Comparison of ENCODE assay signal across 15 mouse cellular contexts in the genomic region with DNA sequence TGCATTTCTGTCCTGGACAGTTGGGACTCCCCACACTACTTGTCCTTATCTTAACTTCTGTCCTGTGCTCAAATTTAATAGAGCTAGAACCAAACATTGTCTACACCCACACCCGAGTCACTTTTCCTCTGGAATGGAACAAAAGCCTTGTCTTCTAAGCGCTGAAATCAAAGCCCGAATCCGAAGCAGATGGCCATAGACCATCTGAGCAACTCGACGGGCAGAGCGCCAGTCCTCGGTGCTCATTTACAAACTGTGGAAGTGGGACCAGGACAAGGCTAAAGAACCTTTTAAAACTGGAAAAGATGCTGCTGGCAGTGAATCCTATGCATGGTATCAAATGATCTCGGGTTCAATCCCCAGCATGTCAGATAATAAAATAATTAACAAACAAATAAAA. TPM values are rescaled to one million over a fixed set of nuclear protein-coding genes. Genes with fewer than 3 reads are reported as not detected.
DNase-seq lines count a peak whose midpoint lies in the region; ATAC-seq lines count a peak whose summit lies in the region.
"Had no signal": no experiment of that assay in that cellular context is flagged by ENCODE, and none has a peak within 500 bp of the region (broad histone marks: within the 10 kb centered on the region; RNA-seq: fewer than 3 reads in every experiment).

No protein-coding gene starts in this region.

- no peak for ATAC-seq in hindbrain, embryonic 16.5 days

- no peak overlapping the region for H3K4me3 ChIP-seq in hindbrain, embryonic 16.5 days (ENCODE audit: low read length)
- H3K4me3 ChIP-seq: erythroblast, embryonic 14.5 days; limb, embryonic 12.5 days; neural tube, embryonic 12.5 days had no signal

- H3K9me3 ChIP-seq in hindbrain, embryonic 16.5 days (ENCODE audit: control insufficient read depth, low read length) = no peaks in the 10 kb centered on the region
- H3K9me3 ChIP-seq: limb, embryonic 12.5 days; neural tube, embryonic 12.5 days had no signal

- 59% methylated on average over 9 of the region's 9 CpGs for WGBS in hindbrain, embryonic 16.5 days

- peak overlapping the region; percentile 17; the same call in 1 of the 2 replicates for H3K27ac ChIP-seq in hindbrain, embryonic 16.5 days (ENCODE audit: low read depth, low read length)
- H3K27ac ChIP-seq: limb, embryonic 12.5 days; neural tube, embryonic 12.5 days had no signal

- H3K9ac ChIP-seq in hindbrain, embryonic 16.5 days (ENCODE audit: low read depth, low read length) = no peak overlapping the region
- H3K9ac ChIP-seq: limb, embryonic 12.5 days; neural tube, embryonic 12.5 days had no signal

- no peak overlapping the region for H3K4me2 ChIP-seq in hindbrain, embryonic 16.5 days (ENCODE audit: low read length)
- H3K4me2 ChIP-seq: limb, embryonic 12.5 days; neural tube, embryonic 12.5 days had no signal

- H3K36me3 ChIP-seq in hindbrain, embryonic 16.5 days (ENCODE audit: control insufficient read depth, insufficient read depth, low read length) = no peaks in the 10 kb centered on the region
- H3K36me3 ChIP-seq: neural tube, embryonic 12.5 days had no signal

- peak; percentile 39 for DNase-seq in gastrocnemius, postnatal 10 days
- DNase-seq in gastrocnemius, adult 18-20 months (ENCODE audit: low spot score) = no peak
- DNase-seq in right cerebral cortex, adult 18-20 months = peak; percentile 57
- DNase-seq in right cerebral cortex, postnatal 25 days = no peak
- DNase-seq in spleen, postnatal 10 days (ENCODE audit: low spot score in 2 of 2) = no peak
- no peak for DNase-seq in ovary, postnatal 36 days (ENCODE audit: low spot score)
- no peak for DNase-seq in urinary bladder, postnatal 10 days (ENCODE audit: low spot score)
- DNase-seq: adrenal gland, postnatal 14 days; heart, adult 18-20 months; heart, postnatal 4 days; lung, adult 2 months had no signal

- H3K27me3 ChIP-seq in hindbrain, embryonic 16.5 days (replicated peaks; ENCODE audit: control insufficient read depth, insufficient read depth, low read length) = no peaks in the 10 kb centered on the region
- H3K27me3 ChIP-seq: limb, embryonic 12.5 days; neural tube, embryonic 12.5 days had no signal

- H3K4me1 ChIP-seq in hindbrain, embryonic 16.5 days (ENCODE audit: control insufficient read depth, insufficient read depth, low read depth, low read length) = no peaks in the 10 kb centered on the region
- H3K4me1 ChIP-seq: limb, embryonic 12.5 days; neural tube, embryonic 12.5 days had no signal

RNA-seq across cellular contexts. Expression of a gene that starts 17.5 kb away (rescaled TPM):
- 10 to 100 TPM; 18.4 to 23.8 TPM for total RNA-seq in gastrocnemius, postnatal 10 days (2021)
- total RNA-seq in gastrocnemius, adult 18-20 months (2021) = 10 to 100 TPM; 13.1 to 17.1 TPM
- polyA plus RNA-seq in hindbrain, embryonic 16.5 days (2015; fragmentation: Nextera tagmentation; extraction: Ambion mirVana) = 88.8 and 99.8 TPM in 2 replicates

RNA-seq across cellular contexts. Expression of a gene that starts 42.8 kb away (rescaled TPM):
- 10 to 100 TPM; 43.8 to 45.4 TPM for total RNA-seq in gastrocnemius, postnatal 10 days (2021)
- 10 to 100 TPM; 31.9 to 33.4 TPM for total RNA-seq in gastrocnemius, adult 18-20 months (2021)
- polyA plus RNA-seq in hindbrain, embryonic 16.5 days (2015; fragmentation: Nextera tagmentation; extraction: Ambion mirVana) = 14.2 TPM in 2 replicates

Comparison
In these comparisons a context has a peak if more than half of its experiments do, and no peak if none do; other contexts are left out.
1. DNase-seq: peak in gastrocnemius, postnatal 10 days (single experiment) and right cerebral cortex, adult 18-20 months (single experiment); none in gastrocnemius, adult 18-20 months (single experiment), right cerebral cortex, postnatal 25 days (single experiment), spleen, postnatal 10 days (0 of 2), ovary, postnatal 36 days (single experiment) and urinary bladder, postnatal 10 days (single experiment).